Mouse (Mus musculus): ENCODE results near the gene Ly6g5c. TPM values are rescaled to one million over a fixed set of nuclear protein-coding genes. Genes with fewer than 3 reads are reported as not detected.

Gene Ly6g5c
- polyA plus RNA-seq, 1 experiment = not detected

GRCm38 (mm10) chr17:35135591-35136320, 27.7 kb downstream of the Ly6g5c start:
- H3K4me1 ChIP-seq (ENCODE audit: control insufficient read depth, insufficient read depth, low read length) = peaks cover 8% of the 10 kb centered on the region
- H3K4me3 ChIP-seq (ENCODE audit: insufficient read depth, low read length) = peak overlapping the region; percentile 86
- TF ChIP-seq CTCF (IDR thresholded peaks at IDR 0.05; ENCODE audit: low read depth, low read length) (no peak), POLR2A (IDR thresholded peaks at IDR 0.05; ENCODE audit: borderline replicate concordance, low read depth, low read length) (no peak)
- H3K27ac ChIP-seq (ENCODE audit: insufficient read depth, low read depth, low read length) = peak overlapping the region; percentile 93

- Histone ChIP-seq H3K4me3 (ENCODE audit: insufficient read depth, low read length) (no peak overlapping the region), H3K4me1 (ENCODE audit: control insufficient read depth, insufficient read depth, low read length) (peaks cover 8% of the 10 kb centered on the region), H3K27ac (ENCODE audit: insufficient read depth, low read depth, low read length) (no peak overlapping the region)
- TF ChIP-seq CTCF (IDR thresholded peaks at IDR 0.05; ENCODE audit: low read depth, low read length) = no peak
- TF ChIP-seq POLR2A (IDR thresholded peaks at IDR 0.05; ENCODE audit: borderline replicate concordance, low read depth, low read length) = no peak
These were observed 31.2 kb downstream of the Ly6g5c start for GRCm38 (mm10) chr17:35139269-35139668.

- Histone ChIP-seq H3K4me3 (ENCODE audit: insufficient read depth, low read length) (no peak overlapping the region), H3K4me1 (ENCODE audit: control insufficient read depth, insufficient read depth, low read length) (peaks cover 8% of the 10 kb centered on the region), H3K27ac (ENCODE audit: insufficient read depth, low read depth, low read length) (no peak overlapping the region)
- TF ChIP-seq POLR2A (IDR thresholded peaks at IDR 0.05; ENCODE audit: borderline replicate concordance, low read depth, low read length) (no peak), CTCF (IDR thresholded peaks at IDR 0.05; ENCODE audit: low read depth, low read length) (no peak)
These were observed 32.5 kb downstream of the Ly6g5c start for GRCm38 (mm10) chr17:35140490-35140996.

GRCm38 (mm10) chr17:35141971-35142370, 33.9 kb downstream of the Ly6g5c start:
- Histone ChIP-seq H3K4me3 (ENCODE audit: insufficient read depth, low read length) (no peak overlapping the region), H3K27ac (ENCODE audit: insufficient read depth, low read depth, low read length) (no peak overlapping the region), H3K4me1 (ENCODE audit: control insufficient read depth, insufficient read depth, low read length) (0 out of 2 replicates have a peak, but pooled peaks cover 4% of the 10 kb centered on the region)
- TF ChIP-seq POLR2A (IDR thresholded peaks at IDR 0.05; ENCODE audit: borderline replicate concordance, low read depth, low read length) = no peak
- TF ChIP-seq CTCF (IDR thresholded peaks at IDR 0.05; ENCODE audit: low read depth, low read length) = no peak

GRCm38 (mm10) chr17:35146139-35146538, 38.1 kb downstream of the Ly6g5c start:
- TF ChIP-seq CTCF (IDR thresholded peaks at IDR 0.05; ENCODE audit: low read depth, low read length) = no peak
- no peak for TF ChIP-seq POLR2A (IDR thresholded peaks at IDR 0.05; ENCODE audit: borderline replicate concordance, low read depth, low read length)
- Histone ChIP-seq H3K4me3 (ENCODE audit: insufficient read depth, low read length) (no peak overlapping the region), H3K27ac (ENCODE audit: insufficient read depth, low read depth, low read length) (no peak overlapping the region), H3K4me1 (ENCODE audit: control insufficient read depth, insufficient read depth, low read length) (no peaks in the 10 kb centered on the region)

GRCm38 (mm10) chr17:35147348-35147747, 39.3 kb downstream of the Ly6g5c start:
- no peak for TF ChIP-seq POLR2A (IDR thresholded peaks at IDR 0.05; ENCODE audit: borderline replicate concordance, low read depth, low read length)
- Histone ChIP-seq H3K4me1 (ENCODE audit: control insufficient read depth, insufficient read depth, low read length) (no peaks in the 10 kb centered on the region), H3K27ac (ENCODE audit: insufficient read depth, low read depth, low read length) (no peak overlapping the region), H3K4me3 (ENCODE audit: insufficient read depth, low read length) (no peak overlapping the region)

GRCm38 (mm10) chr17:35147922-35148639, 40.0 kb downstream of the Ly6g5c start:
- H3K27ac ChIP-seq (ENCODE audit: insufficient read depth, low read depth, low read length) = no peak overlapping the region
- H3K4me3 ChIP-seq (ENCODE audit: insufficient read depth, low read length) = no peak overlapping the region
- TF ChIP-seq POLR2A (IDR thresholded peaks at IDR 0.05; ENCODE audit: borderline replicate concordance, low read depth, low read length) (no peak), CTCF (IDR thresholded peaks at IDR 0.05; ENCODE audit: low read depth, low read length) (no peak)
- H3K4me1 ChIP-seq (ENCODE audit: control insufficient read depth, insufficient read depth, low read length) = no peaks in the 10 kb centered on the region

- Histone ChIP-seq H3K27ac (ENCODE audit: insufficient read depth, low read depth, low read length) (no peak overlapping the region), H3K4me3 (ENCODE audit: insufficient read depth, low read length) (no peak overlapping the region), H3K4me1 (ENCODE audit: control insufficient read depth, insufficient read depth, low read length) (no peaks in the 10 kb centered on the region)
- TF ChIP-seq POLR2A (IDR thresholded peaks at IDR 0.05; ENCODE audit: borderline replicate concordance, low read depth, low read length) = no peak
- no peak for TF ChIP-seq CTCF (IDR thresholded peaks at IDR 0.05; ENCODE audit: low read depth, low read length)
These were observed 44.0 kb downstream of the Ly6g5c start for GRCm38 (mm10) chr17:35152121-35152520.

GRCm38 (mm10) chr17:35153077-35153476, 45.0 kb downstream of the Ly6g5c start:
- Histone ChIP-seq H3K4me3 (ENCODE audit: insufficient read depth, low read length) (no peak overlapping the region), H3K4me1 (ENCODE audit: control insufficient read depth, insufficient read depth, low read length) (no peaks in the 10 kb centered on the region), H3K27ac (ENCODE audit: insufficient read depth, low read depth, low read length) (no peak overlapping the region)
- TF ChIP-seq POLR2A (IDR thresholded peaks at IDR 0.05; ENCODE audit: borderline replicate concordance, low read depth, low read length) (no peak), CTCF (IDR thresholded peaks at IDR 0.05; ENCODE audit: low read depth, low read length) (no peak)

- TF ChIP-seq CTCF (IDR thresholded peaks at IDR 0.05; ENCODE audit: low read depth, low read length) (no peak), POLR2A (IDR thresholded peaks at IDR 0.05; ENCODE audit: borderline replicate concordance, low read depth, low read length) (no peak)
- Histone ChIP-seq H3K27ac (ENCODE audit: insufficient read depth, low read depth, low read length) (no peak overlapping the region), H3K4me3 (ENCODE audit: insufficient read depth, low read length) (no peak overlapping the region), H3K4me1 (ENCODE audit: control insufficient read depth, insufficient read depth, low read length) (no peaks in the 10 kb centered on the region)
These were observed 45.9 kb downstream of the Ly6g5c start for GRCm38 (mm10) chr17:35153931-35154330.
